In the genomic region with DNA sequence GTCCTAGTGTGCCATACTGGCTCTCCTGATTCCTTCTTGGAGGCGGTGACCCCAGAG, we compare ENCODE assay signal across 7 mouse cellular contexts. TPM values are rescaled to one million over a fixed set of nuclear protein-coding genes. Genes with fewer than 3 reads are reported as not detected.
DNase-seq lines count a peak whose midpoint lies in the region; ATAC-seq and TF ChIP-seq lines count a peak whose summit lies in the region.

TSS of gene Cdipt (plus strand) at position 22 of the 57 bp plus-strand sequence.

- no peak for ATAC-seq in forebrain, embryonic 12.5 days (ENCODE audit: low FRiP score)
- ATAC-seq in liver, embryonic 12.5 days = no peak
- ATAC-seq in stomach, postnatal 0 days (ENCODE audit: low FRiP score, low TSS enrichment) = no peak

- no peaks in the 10 kb centered on the region for H3K4me1 ChIP-seq in ES-Bruce4 (ENCODE audit: control insufficient read depth, insufficient read depth, low read length)
- H3K4me1 ChIP-seq in forebrain, embryonic 12.5 days = peaks cover 11% of the 10 kb centered on the region
- H3K4me1 ChIP-seq in hindbrain, embryonic 10.5 days (replicated peaks) = peaks cover 27% of the 10 kb centered on the region
- H3K4me1 ChIP-seq in liver, embryonic 12.5 days = peaks cover 35% of the 10 kb centered on the region
- 0 out of 2 replicates have a peak, but pooled peaks cover 4% of the 10 kb centered on the region for H3K4me1 ChIP-seq in stomach, postnatal 0 days (replicated peaks; ENCODE audit: control insufficient read depth, insufficient read depth)

- TF ChIP-seq POLR2A in ES-Bruce4 (IDR thresholded peaks at IDR 0.05; ENCODE audit: insufficient read depth, low read length) = no peak

- peak within 1 kb of the TSS; percentile 80 for H3K4me2 ChIP-seq in forebrain, embryonic 12.5 days
- peak within 1 kb of the TSS; percentile 87 for H3K4me2 ChIP-seq in liver, embryonic 12.5 days
- peak within 1 kb of the TSS; percentile 90 for H3K4me2 ChIP-seq in stomach, postnatal 0 days (replicated peaks; ENCODE audit: low read depth)

- no peak for TF ChIP-seq EP300 in ES-Bruce4 (IDR thresholded peaks at IDR 0.05; ENCODE audit: insufficient read depth, low read depth, low read length)
- TF ChIP-seq EP300 in stomach, postnatal 0 days (optimal IDR thresholded peaks at IDR 0.05) = no peak

- peak within 1 kb of the TSS; percentile 99 for H3ac ChIP-seq in C2C12 (ENCODE audit: control insufficient read depth, insufficient read length, low read depth)

- peak within 1 kb of the TSS; percentile 89 for H3K4me3 ChIP-seq in C2C12 (ENCODE audit: insufficient read depth, poor library complexity, severe bottlenecking)
- H3K4me3 ChIP-seq in ES-Bruce4 (ENCODE audit: low read depth, low read length) = peak within 1 kb of the TSS; percentile 92
- peak within 1 kb of the TSS; percentile 100 for H3K4me3 ChIP-seq in forebrain, embryonic 12.5 days (replicated peaks)
- peak within 1 kb of the TSS; percentile 98 for H3K4me3 ChIP-seq in hindbrain, embryonic 10.5 days
- H3K4me3 ChIP-seq in liver, embryonic 12.5 days = peak within 1 kb of the TSS; percentile 90
- peak within 1 kb of the TSS; percentile 99 for H3K4me3 ChIP-seq in stomach, postnatal 0 days (ENCODE audit: low read depth, low read length)

- WGBS in forebrain, embryonic 12.5 days = 0% methylated on average over 1 of the region's 1 CpGs
- 0% methylated on average over 1 of the region's 1 CpGs for WGBS in hindbrain, embryonic 10.5 days
- WGBS in liver, embryonic 12.5 days (ENCODE audit: insufficient replicate concordance) = 10% methylated on average over 1 of the region's 1 CpGs
- 0% methylated on average over 1 of the region's 1 CpGs for WGBS in stomach, postnatal 0 days

- peaks cover 6% of the 10 kb centered on the region for H3K79me3 ChIP-seq in C2C12 (ENCODE audit: low read depth)

- H3K9ac ChIP-seq in ES-Bruce4 (ENCODE audit: low read depth, poor library complexity, severe bottlenecking) = peak within 1 kb of the TSS; percentile 96
- peak within 1 kb of the TSS; percentile 98 for H3K9ac ChIP-seq in forebrain, embryonic 12.5 days
- H3K9ac ChIP-seq in liver, embryonic 12.5 days = peak within 1 kb of the TSS; percentile 95
- H3K9ac ChIP-seq in stomach, postnatal 0 days (ENCODE audit: low read length) = peak within 1 kb of the TSS; percentile 98

- peak within 1 kb of the TSS; percentile 62 for H3K27ac ChIP-seq in ES-Bruce4 (ENCODE audit: insufficient read depth, low read length)
- H3K27ac ChIP-seq in forebrain, embryonic 12.5 days = peak within 1 kb of the TSS; percentile 95
- peak within 1 kb of the TSS; percentile 99 for H3K27ac ChIP-seq in hindbrain, embryonic 10.5 days
- peak within 1 kb of the TSS; percentile 90 for H3K27ac ChIP-seq in liver, embryonic 12.5 days
- peak within 1 kb of the TSS; percentile 98 for H3K27ac ChIP-seq in stomach, postnatal 0 days (replicated peaks)

- H3K36me3 ChIP-seq in C2C12 (ENCODE audit: control insufficient read depth, insufficient read depth) (peaks cover 21% of the 10 kb centered on the region), ES-Bruce4 (ENCODE audit: control insufficient read depth, insufficient read depth, low read length, poor library complexity, severe bottlenecking) (peaks cover 14% of the 10 kb centered on the region; the same call in 1 of the 2 replicates)
- H3K36me3 ChIP-seq in forebrain, embryonic 12.5 days (replicated peaks) = peaks cover 28% of the 10 kb centered on the region
- H3K36me3 ChIP-seq in hindbrain, embryonic 10.5 days = peaks cover 33% of the 10 kb centered on the region
- peaks cover 30% of the 10 kb centered on the region for H3K36me3 ChIP-seq in liver, embryonic 12.5 days
- peaks cover 11% of the 10 kb centered on the region; the same call in 1 of the 2 replicates for H3K36me3 ChIP-seq in stomach, postnatal 0 days (ENCODE audit: control insufficient read depth, insufficient read depth, low read length)

- H3K27me3 ChIP-seq in C2C12 (ENCODE audit: control insufficient read depth, insufficient read depth, insufficient read length) = peaks cover 11% of the 10 kb centered on the region
- H3K27me3 ChIP-seq in ES-Bruce4 (ENCODE audit: control insufficient read depth, insufficient read depth, low read length, poor library complexity, severe bottlenecking) = no peaks in the 10 kb centered on the region
- no peaks in the 10 kb centered on the region for H3K27me3 ChIP-seq in forebrain, embryonic 12.5 days
- H3K27me3 ChIP-seq in hindbrain, embryonic 10.5 days (ENCODE audit: insufficient read depth, poor library complexity, severe bottlenecking) = no peaks in the 10 kb centered on the region
- H3K27me3 ChIP-seq in liver, embryonic 12.5 days (replicated peaks) = no peaks in the 10 kb centered on the region
- H3K27me3 ChIP-seq in stomach, postnatal 0 days (ENCODE audit: control insufficient read depth, insufficient read depth, low read length) = no peaks in the 10 kb centered on the region

- no peak for DNase-seq in hindbrain, embryonic 10.5 days (ENCODE audit: low spot score)
- DNase-seq in stomach, postnatal 0 days (ENCODE audit: low spot score) = no peak
- no peak for DNase-seq in right cerebral cortex, postnatal 4 days

- no peaks in the 10 kb centered on the region for H3K9me3 ChIP-seq in ES-Bruce4 (replicated peaks; ENCODE audit: control insufficient read depth, insufficient read depth, low read length, poor library complexity, severe bottlenecking)
- no peaks in the 10 kb centered on the region for H3K9me3 ChIP-seq in forebrain, embryonic 12.5 days
- H3K9me3 ChIP-seq in hindbrain, embryonic 10.5 days = no peaks in the 10 kb centered on the region
- no peaks in the 10 kb centered on the region for H3K9me3 ChIP-seq in liver, embryonic 12.5 days (replicated peaks)
- no peaks in the 10 kb centered on the region for H3K9me3 ChIP-seq in stomach, postnatal 0 days (ENCODE audit: control insufficient read depth, low read length)

- peaks cover 28% of the 10 kb centered on the region for H3K79me2 ChIP-seq in C2C12 (ENCODE audit: control insufficient read depth, insufficient read depth)

- TF ChIP-seq CTCF in C2C12 (IDR thresholded peaks at IDR 0.05; ENCODE audit: control insufficient read depth, insufficient read depth, insufficient read length) (no peak), ES-Bruce4 (IDR thresholded peaks at IDR 0.05; ENCODE audit: low read depth, low read length) (no peak)
- no peak for TF ChIP-seq CTCF in stomach, postnatal 0 days (IDR thresholded peaks at IDR 0.05; ENCODE audit: low read depth)

TF ChIP-seq in C2C12, 6 proteins besides CTCF, POLR2A, EP300 and RAD21:
- TF ChIP-seq MYOG (IDR thresholded peaks at IDR 0.05; ENCODE audit: control insufficient read depth, extremely low read depth, insufficient read length) = no peak
- no peak for TF ChIP-seq MAX (IDR thresholded peaks at IDR 0.05)
- no peak for TF ChIP-seq FOSL1 (IDR thresholded peaks at IDR 0.05; ENCODE audit: insufficient read depth, low read length, poor library complexity, severe bottlenecking)
- TF ChIP-seq MYOD1 (IDR thresholded peaks at IDR 0.05; ENCODE audit: control insufficient read depth, insufficient read length, low read depth) = no peak
- TF ChIP-seq CEBPB (IDR thresholded peaks at IDR 0.05; ENCODE audit: low read depth) = no peak
- TF ChIP-seq USF1 (IDR thresholded peaks at IDR 0.05; ENCODE audit: low read depth) = no peak

RNA-seq across cellular contexts. Expression of gene Cdipt, which starts in this region (rescaled TPM):
- polyA plus RNA-seq in C2C12 (2012; fragmentation: generic; extraction: Trizol) (115 TPM), ES-Bruce4 (2011; ENCODE audit: insufficient read depth, insufficient read length, low read depth, missing spikeins) (42.8 and 53.3 TPM in 2 replicates)
- polyA plus RNA-seq in forebrain, embryonic 12.5 days (2016; fragmentation: Nextera tagmentation; extraction: Ambion mirVana) = 78.9 and 79.6 TPM in 2 replicates
- polyA plus RNA-seq in hindbrain, embryonic 10.5 days (2016; fragmentation: Nextera tagmentation; extraction: Ambion mirVana) = 92.5 and 103 TPM in 2 replicates
- 59.2 and 63.2 TPM in 2 replicates for polyA plus RNA-seq in liver, embryonic 12.5 days (2016; fragmentation: Nextera tagmentation; extraction: Ambion mirVana)
- polyA plus RNA-seq in stomach, postnatal 0 days (2015; fragmentation: Nextera tagmentation; extraction: Ambion mirVana) = 79.3 and 80.4 TPM in 2 replicates
